Comparison of ENCODE assay signal across 8 mouse cellular contexts in genomic region chr19:4214771-4215450, GRCm38 (mm10). TPM values are rescaled to one million over a fixed set of nuclear protein-coding genes. Genes with fewer than 3 reads are reported as not detected.
A peak's percentile ranks its signal among the peaks of the same experiment; 100 is the strongest.
DNase-seq lines count a peak whose midpoint lies in the region; ATAC-seq lines count a peak whose summit lies in the region.

No protein-coding gene starts in this region.

- H3K9ac ChIP-seq in midbrain, embryonic 13.5 days (replicated peaks) = peak overlapping the region; percentile 73

- H3K4me1 ChIP-seq in midbrain, embryonic 13.5 days (replicated peaks) = peaks cover 44% of the 10 kb centered on the region

- 0% methylated on average over 57 of the region's 81 CpGs for WGBS in midbrain, embryonic 13.5 days

- peak overlapping the region; percentile 96 for H3K4me2 ChIP-seq in midbrain, embryonic 13.5 days (replicated peaks)

- 0 out of 2 replicates have a peak, but pooled peaks have one; percentile 9 for ATAC-seq in granulocyte monocyte progenitor cell, adult 5-6 weeks (replicated peaks; ENCODE audit: poor library complexity, severe bottlenecking)
- ATAC-seq in midbrain, embryonic 13.5 days = peak; percentile 12; the same call in 1 of the 2 replicates

- no peaks in the 10 kb centered on the region for H3K9me3 ChIP-seq in midbrain, embryonic 13.5 days

- H3K27ac ChIP-seq in midbrain, embryonic 13.5 days = no peak overlapping the region

- peak; percentile 34 to 44 for DNase-seq in cerebellum, postnatal 10 days
- DNase-seq in cerebellum, adult 11 months = no peak
- peak; percentile 35 for DNase-seq in T-cell, adult 2 months (ENCODE audit: low spot score)
- DNase-seq in kidney, postnatal 25 days = peak; percentile 37 to 76
- DNase-seq in left cerebral cortex, adult 8-10 months (ENCODE audit: low spot score in 2 of 2) = no peak
- DNase-seq in cerebellum, adult 11-12 months = no peak

- H3K27me3 ChIP-seq in midbrain, embryonic 13.5 days = peaks cover 84% of the 10 kb centered on the region

- H3K4me3 ChIP-seq in midbrain, embryonic 13.5 days (replicated peaks) = peak overlapping the region; percentile 56

- H3K36me3 ChIP-seq in midbrain, embryonic 13.5 days = no peaks in the 10 kb centered on the region

RNA-seq across cellular contexts. Expression of gene AC109138.7, which starts 0.8 kb away (rescaled TPM):
- total RNA-seq in granulocyte monocyte progenitor cell, adult 5-6 weeks (2014; fragmentation: Nextera tagmentation) = not detected in 2 replicates
- total RNA-seq in granulocyte monocyte progenitor cell, adult 5-6 weeks (2017) = not detected in 2 replicates
- not detected in 2 replicates for polyA plus RNA-seq in midbrain, embryonic 13.5 days (2015; fragmentation: Nextera tagmentation; extraction: Ambion mirVana)
- not detected for total RNA-seq in left cerebral cortex, adult 8-10 months (2022)

RNA-seq across cellular contexts. Expression of gene Clcf1, which starts 0.9 kb away (rescaled TPM):
- 6.8 and 7.4 TPM in 2 replicates for total RNA-seq in granulocyte monocyte progenitor cell, adult 5-6 weeks (2014; fragmentation: Nextera tagmentation)
- total RNA-seq in granulocyte monocyte progenitor cell, adult 5-6 weeks (2017) = 0.67 and 1.8 TPM in 2 replicates
- 0.64 and 0.70 TPM in 2 replicates for polyA plus RNA-seq in midbrain, embryonic 13.5 days (2015; fragmentation: Nextera tagmentation; extraction: Ambion mirVana)
- 1 to 10 TPM in 2 of 4 experiments, under 1 TPM in 2; 0.65 to 2.4 (median 1.2) TPM for total RNA-seq in left cerebral cortex, adult 8-10 months (2022)

RNA-seq across cellular contexts. Expression of gene Rad9a, which starts 13.4 kb away (rescaled TPM):
- total RNA-seq in granulocyte monocyte progenitor cell, adult 5-6 weeks (2014; fragmentation: Nextera tagmentation) = 27.8 and 41.3 TPM in 2 replicates
- 16.0 and 16.3 TPM in 2 replicates for total RNA-seq in granulocyte monocyte progenitor cell, adult 5-6 weeks (2017)
- polyA plus RNA-seq in midbrain, embryonic 13.5 days (2015; fragmentation: Nextera tagmentation; extraction: Ambion mirVana) = 24.9 and 26.3 TPM in 2 replicates
- total RNA-seq in left cerebral cortex, adult 8-10 months (2022) = 10 to 100 TPM in 3 of 4 experiments, 1 to 10 TPM in 1; 9.9 to 12.1 (median 11.0) TPM

RNA-seq across cellular contexts. Expression of gene Pold4, which starts 16.8 kb away (rescaled TPM):
- total RNA-seq in granulocyte monocyte progenitor cell, adult 5-6 weeks (2014; fragmentation: Nextera tagmentation) = 68.6 and 117 TPM in 2 replicates
- 69.5 and 92.0 TPM in 2 replicates for total RNA-seq in granulocyte monocyte progenitor cell, adult 5-6 weeks (2017)
- polyA plus RNA-seq in midbrain, embryonic 13.5 days (2015; fragmentation: Nextera tagmentation; extraction: Ambion mirVana) = 14.5 and 15.3 TPM in 2 replicates
- total RNA-seq in left cerebral cortex, adult 8-10 months (2022) = 10 to 100 TPM; 16.1 to 23.6 (median 22.1) TPM

RNA-seq across cellular contexts. Expression of gene Ppp1ca, which starts 23.0 kb away (rescaled TPM):
- total RNA-seq in granulocyte monocyte progenitor cell, adult 5-6 weeks (2014; fragmentation: Nextera tagmentation) = 406 and 527 TPM in 2 replicates
- total RNA-seq in granulocyte monocyte progenitor cell, adult 5-6 weeks (2017) = 494 and 518 TPM in 2 replicates
- polyA plus RNA-seq in midbrain, embryonic 13.5 days (2015; fragmentation: Nextera tagmentation; extraction: Ambion mirVana) = 636 and 651 TPM in 2 replicates
- total RNA-seq in left cerebral cortex, adult 8-10 months (2022) = 100 to 1,000 TPM; 310 to 356 (median 326) TPM

Comparison
In these comparisons a context has a peak if more than half of its experiments do, and no peak if none do; other contexts are left out.
1. DNase-seq: peak in cerebellum, postnatal 10 days (2 of 2), T-cell, adult 2 months (single experiment) and kidney, postnatal 25 days (2 of 2); none in cerebellum, adult 11 months (single experiment), left cerebral cortex, adult 8-10 months (0 of 2) and cerebellum, adult 11-12 months (single experiment).